19 mouse cellular contexts compared by ENCODE assay signal in genomic region chr14:111553891-111554290, GRCm38 (mm10).
"Had no signal": no experiment of that assay in that cellular context is flagged by ENCODE, and none has a peak within 500 bp of the region (broad histone marks: within the 10 kb centered on the region; RNA-seq: fewer than 3 reads in every experiment).

No protein-coding gene starts in this region.

- DNase-seq: kidney, adult 2 months; kidney, postnatal 25 days; layer of hippocampus, adult 9-11 months; liver, postnatal 0 days; lung, embryonic 14.5 days; thymus, adult 18-20 months; thymus, postnatal 36 days had no signal

- ATAC-seq: liver, postnatal 0 days; lung, postnatal 0 days; midbrain, embryonic 13.5 days had no signal

- H3K27ac ChIP-seq: kidney, postnatal 0 days; layer of hippocampus, adult 2 months; limb, embryonic 12.5 days; limb, embryonic 15.5 days; liver, embryonic 14.5 days; macrophage; midbrain, embryonic 10.5 days; midbrain, embryonic 13.5 days; neural tube, embryonic 12.5 days; neural tube, embryonic 15.5 days had no signal

- H3K9me3 ChIP-seq: limb, embryonic 12.5 days; limb, embryonic 15.5 days; megakaryocyte, embryonic 14.5 days; midbrain, embryonic 10.5 days; midbrain, embryonic 13.5 days; neural tube, embryonic 12.5 days; neural tube, embryonic 15.5 days had no signal

- H3K4me3 ChIP-seq: layer of hippocampus, adult 2 months; limb, embryonic 12.5 days; limb, embryonic 15.5 days; megakaryocyte, embryonic 14.5 days; midbrain, embryonic 10.5 days; midbrain, embryonic 13.5 days; neural tube, embryonic 12.5 days; neural tube, embryonic 15.5 days had no signal

- H3K36me3 ChIP-seq: limb, embryonic 12.5 days; limb, embryonic 15.5 days; midbrain, embryonic 10.5 days; midbrain, embryonic 13.5 days; neural tube, embryonic 12.5 days; neural tube, embryonic 15.5 days had no signal

- H3K27me3 ChIP-seq: limb, embryonic 12.5 days; limb, embryonic 15.5 days; megakaryocyte, embryonic 14.5 days; midbrain, embryonic 13.5 days; neural tube, embryonic 12.5 days; neural tube, embryonic 15.5 days had no signal

- H3K4me1 ChIP-seq: limb, embryonic 12.5 days; limb, embryonic 15.5 days; megakaryocyte, embryonic 14.5 days; midbrain, embryonic 10.5 days; midbrain, embryonic 13.5 days; neural tube, embryonic 12.5 days; neural tube, embryonic 15.5 days had no signal
